In the genomic region with DNA sequence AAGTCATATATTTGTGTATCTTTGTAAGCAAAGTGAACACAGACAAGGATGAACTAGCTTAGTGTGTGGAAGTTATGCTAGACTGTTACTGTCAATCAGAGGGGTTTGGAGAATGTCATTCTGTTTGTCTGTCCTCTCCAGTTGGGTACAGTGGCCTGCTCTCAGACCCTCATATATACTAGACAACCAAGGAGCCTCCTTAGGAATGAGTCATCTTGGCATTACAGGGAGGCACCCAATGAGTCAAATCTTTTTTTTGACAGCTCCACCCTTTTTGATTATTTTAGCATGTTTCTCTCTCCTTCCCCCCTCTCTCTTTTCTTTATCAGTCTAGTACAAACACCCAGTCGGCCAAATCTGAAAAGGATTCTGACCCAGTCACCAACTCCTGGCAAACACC, we compare ENCODE assay signal across 16 mouse cellular contexts.
DNase-seq lines count a peak whose midpoint lies in the region; ATAC-seq and TF ChIP-seq lines count a peak whose summit lies in the region.
"Had no signal": no experiment of that assay in that cellular context is flagged by ENCODE, and none has a peak within 500 bp of the region (broad histone marks: within the 10 kb centered on the region; RNA-seq: fewer than 3 reads in every experiment).

No protein-coding gene starts in this region.

- H3K9me3 ChIP-seq in forebrain, embryonic 13.5 days (replicated peaks): no peaks in the 10 kb centered on the region
- no peaks in the 10 kb centered on the region for H3K9me3 ChIP-seq in forebrain, embryonic 10.5 days
- H3K9me3 ChIP-seq in hindbrain, embryonic 14.5 days (ENCODE audit: control insufficient read depth, low read length): no peaks in the 10 kb centered on the region
- H3K9me3 ChIP-seq in midbrain, embryonic 15.5 days: no peaks in the 10 kb centered on the region
- H3K9me3 ChIP-seq in stomach, postnatal 0 days (ENCODE audit: control insufficient read depth, low read length): no peaks in the 10 kb centered on the region
- H3K9me3 ChIP-seq: embryonic facial prominence, embryonic 15.5 days; heart, embryonic 15.5 days; kidney, embryonic 15.5 days; limb, embryonic 15.5 days had no signal

- H3K9ac ChIP-seq in forebrain, embryonic 13.5 days: peak overlapping the region; percentile 99
- H3K9ac ChIP-seq in hindbrain, embryonic 14.5 days: peak overlapping the region; percentile 100
- H3K9ac ChIP-seq in midbrain, embryonic 15.5 days: peak overlapping the region; percentile 89; the same call in 1 of the 2 replicates
- no peak overlapping the region for H3K9ac ChIP-seq in stomach, postnatal 0 days (ENCODE audit: low read length)
- H3K9ac ChIP-seq: embryonic facial prominence, embryonic 15.5 days; heart, embryonic 15.5 days; kidney, embryonic 15.5 days; limb, embryonic 15.5 days; liver, postnatal 0 days had no signal

- peak overlapping the region; percentile 68 for H3K4me2 ChIP-seq in forebrain, embryonic 13.5 days
- H3K4me2 ChIP-seq in hindbrain, embryonic 14.5 days (replicated peaks): peak overlapping the region; percentile 98
- H3K4me2 ChIP-seq in midbrain, embryonic 15.5 days: peak overlapping the region; percentile 51
- H3K4me2 ChIP-seq in stomach, postnatal 0 days (replicated peaks; ENCODE audit: low read depth): no peak overlapping the region
- H3K4me2 ChIP-seq: embryonic facial prominence, embryonic 15.5 days; heart, embryonic 15.5 days; kidney, embryonic 15.5 days; limb, embryonic 15.5 days had no signal

- peaks cover 37% of the 10 kb centered on the region for H3K4me1 ChIP-seq in forebrain, embryonic 13.5 days
- H3K4me1 ChIP-seq in forebrain, embryonic 10.5 days: peaks cover 55% of the 10 kb centered on the region
- peaks cover 3% of the 10 kb centered on the region for H3K4me1 ChIP-seq in cortical plate, adult 2 months (ENCODE audit: control insufficient read depth, insufficient read depth, low read length)
- peaks cover 30% of the 10 kb centered on the region for H3K4me1 ChIP-seq in hindbrain, embryonic 14.5 days (replicated peaks; ENCODE audit: control insufficient read depth, insufficient read depth, low read length)
- H3K4me1 ChIP-seq in midbrain, embryonic 15.5 days: peaks cover 23% of the 10 kb centered on the region
- H3K4me1 ChIP-seq in stomach, postnatal 0 days (replicated peaks; ENCODE audit: control insufficient read depth, insufficient read depth): no peaks in the 10 kb centered on the region

- 29% methylated on average over 1 of the region's 1 CpGs for WGBS in forebrain, embryonic 13.5 days
- 64% methylated on average over 1 of the region's 1 CpGs for WGBS in forebrain, embryonic 10.5 days
- WGBS in hindbrain, embryonic 14.5 days: 44% methylated on average over 1 of the region's 1 CpGs
- WGBS in midbrain, embryonic 15.5 days: 7% methylated on average over 1 of the region's 1 CpGs
- WGBS in stomach, postnatal 0 days: 25% methylated on average over 1 of the region's 1 CpGs

- DNase-seq in forebrain, embryonic 10.5 days (ENCODE audit: extremely low spot score, low spot score): no peak
- no peak for DNase-seq in hindbrain, embryonic 14.5 days (ENCODE audit: low spot score)
- no peak for DNase-seq in testis, postnatal 10 days (ENCODE audit: low spot score)
- no peak for DNase-seq in stomach, postnatal 0 days (ENCODE audit: low spot score)
- no peak for DNase-seq in embryo, embryonic 10 days (ENCODE audit: low spot score)
- DNase-seq: cerebellum, postnatal 36 days; liver, postnatal 0 days; lung, postnatal 4 days; thymus, postnatal 4 days had no signal

- H3K27me3 ChIP-seq in forebrain, embryonic 13.5 days: no peaks in the 10 kb centered on the region
- no peaks in the 10 kb centered on the region for H3K27me3 ChIP-seq in forebrain, embryonic 10.5 days (ENCODE audit: poor library complexity, severe bottlenecking)
- H3K27me3 ChIP-seq in hindbrain, embryonic 14.5 days (ENCODE audit: control insufficient read depth, insufficient read depth, low read length): no peaks in the 10 kb centered on the region
- no peaks in the 10 kb centered on the region for H3K27me3 ChIP-seq in midbrain, embryonic 15.5 days (replicated peaks)
- no peaks in the 10 kb centered on the region for H3K27me3 ChIP-seq in stomach, postnatal 0 days (ENCODE audit: control insufficient read depth, insufficient read depth, low read length)
- H3K27me3 ChIP-seq: embryonic facial prominence, embryonic 15.5 days; heart, embryonic 15.5 days; kidney, embryonic 15.5 days; limb, embryonic 15.5 days had no signal

- no peaks in the 10 kb centered on the region for H3K36me3 ChIP-seq in forebrain, embryonic 13.5 days (ENCODE audit: poor library complexity, severe bottlenecking)
- no peaks in the 10 kb centered on the region for H3K36me3 ChIP-seq in forebrain, embryonic 10.5 days (replicated peaks)
- no peaks in the 10 kb centered on the region for H3K36me3 ChIP-seq in hindbrain, embryonic 14.5 days (replicated peaks; ENCODE audit: control insufficient read depth, insufficient read depth)
- no peaks in the 10 kb centered on the region for H3K36me3 ChIP-seq in midbrain, embryonic 15.5 days (replicated peaks)
- H3K36me3 ChIP-seq in stomach, postnatal 0 days (ENCODE audit: control insufficient read depth, insufficient read depth, low read length): no peaks in the 10 kb centered on the region
- H3K36me3 ChIP-seq: embryonic facial prominence, embryonic 15.5 days; heart, embryonic 15.5 days; kidney, embryonic 15.5 days; limb, embryonic 15.5 days had no signal

- TF ChIP-seq POLR2A in cortical plate, adult 2 months (IDR thresholded peaks at IDR 0.05; ENCODE audit: extremely low read depth, insufficient read depth, low read length): no peak

- no peak for TF ChIP-seq CTCF in cortical plate, adult 2 months (IDR thresholded peaks at IDR 0.05; ENCODE audit: extremely low read depth, insufficient read depth, low read length)
- TF ChIP-seq CTCF in stomach, postnatal 0 days (IDR thresholded peaks at IDR 0.05; ENCODE audit: low read depth): no peak

- TF ChIP-seq EP300 in stomach, postnatal 0 days (optimal IDR thresholded peaks at IDR 0.05): no peak

- H3K27ac ChIP-seq in forebrain, embryonic 13.5 days: peak overlapping the region; percentile 99
- no peak overlapping the region for H3K27ac ChIP-seq in forebrain, embryonic 10.5 days
- H3K27ac ChIP-seq in cortical plate, adult 2 months (ENCODE audit: insufficient read depth, low read length): peak overlapping the region; percentile 67
- H3K27ac ChIP-seq in hindbrain, embryonic 14.5 days: peak overlapping the region; percentile 99
- peak overlapping the region; percentile 98 for H3K27ac ChIP-seq in midbrain, embryonic 15.5 days
- no peak overlapping the region for H3K27ac ChIP-seq in stomach, postnatal 0 days (replicated peaks)
- H3K27ac ChIP-seq: heart, embryonic 15.5 days; kidney, embryonic 15.5 days; limb, embryonic 15.5 days had no signal

- H3K4me3 ChIP-seq in forebrain, embryonic 13.5 days: no peak overlapping the region
- H3K4me3 ChIP-seq in forebrain, embryonic 10.5 days: no peak overlapping the region
- no peak overlapping the region for H3K4me3 ChIP-seq in cortical plate, adult 2 months (ENCODE audit: insufficient read depth, low read length)
- peak overlapping the region; percentile 76; the same call in 1 of the 2 replicates for H3K4me3 ChIP-seq in hindbrain, embryonic 14.5 days (replicated peaks; ENCODE audit: low read length)
- peak overlapping the region; percentile 55 for H3K4me3 ChIP-seq in midbrain, embryonic 15.5 days
- H3K4me3 ChIP-seq in stomach, postnatal 0 days (ENCODE audit: low read depth, low read length): no peak overlapping the region
- H3K4me3 ChIP-seq: embryonic facial prominence, embryonic 15.5 days; heart, embryonic 15.5 days; kidney, embryonic 15.5 days; limb, embryonic 15.5 days had no signal

- ATAC-seq in forebrain, embryonic 13.5 days: no peak
- no peak for ATAC-seq in hindbrain, embryonic 14.5 days (ENCODE audit: low FRiP score)
- ATAC-seq in midbrain, embryonic 15.5 days (replicated peaks): no peak
- no peak for ATAC-seq in stomach, postnatal 0 days (ENCODE audit: low FRiP score, low TSS enrichment)
- ATAC-seq: liver, postnatal 0 days had no signal

Comparison
In these comparisons a context has a peak if more than half of its experiments do, and no peak if none do; other contexts are left out.
1. H3K27ac ChIP-seq: peak in forebrain, embryonic 13.5 days (single experiment), cortical plate, adult 2 months (single experiment), hindbrain, embryonic 14.5 days (single experiment) and midbrain, embryonic 15.5 days (single experiment); none in forebrain, embryonic 10.5 days (single experiment) and stomach, postnatal 0 days (single experiment).
2. H3K4me3 ChIP-seq: peak in hindbrain, embryonic 14.5 days (single experiment) and midbrain, embryonic 15.5 days (single experiment); none in forebrain, embryonic 13.5 days (single experiment), forebrain, embryonic 10.5 days (single experiment), cortical plate, adult 2 months (single experiment) and stomach, postnatal 0 days (single experiment).